Mouse (Mus musculus) kidney, postnatal 36 days (tissue): ENCODE measurements around the gene Zbtb14.

ENCODE experiments used
- DNase-seq, 2 experiments: peaks; one replicate each; pipeline ENCODE4 v3.0.0; 2021 to 2022; ENCODE audit warnings: mixed read lengths in 2 of 2

The Zbtb14 gene

DNA sequence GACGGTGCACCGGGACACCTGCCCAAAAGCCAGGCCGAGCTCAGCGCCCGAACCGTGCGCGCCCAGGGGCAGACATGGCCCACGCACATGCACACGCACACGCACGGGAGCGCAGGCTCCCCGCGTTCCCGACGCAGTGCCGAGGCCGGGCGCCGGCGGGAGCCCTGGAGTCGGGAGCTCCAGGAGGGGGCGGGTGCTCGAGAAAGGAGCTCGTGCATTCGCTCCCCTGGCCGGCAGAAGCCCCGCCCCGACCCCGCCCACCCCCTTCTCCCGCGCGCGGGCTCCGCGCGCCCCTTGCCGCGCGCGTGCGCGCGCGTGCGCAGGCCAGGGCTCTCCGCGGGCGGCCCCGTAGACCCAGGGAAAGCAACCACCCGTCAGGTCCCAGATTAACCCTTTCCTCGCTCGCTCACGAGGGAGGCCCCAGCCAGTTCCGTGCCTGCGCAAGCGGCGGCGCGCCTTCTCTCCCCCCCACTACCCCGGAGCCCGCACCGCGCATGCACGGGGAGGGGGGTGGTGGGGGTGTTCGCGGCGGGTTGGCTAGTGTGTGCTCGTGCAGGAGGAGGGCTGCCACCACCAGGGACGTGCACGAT is at the start of gene Zbtb14:
Zbtb14 (plus strand) TSS at position 540 of the 590 bp plus-strand sequence.
- DNase-seq = peak; percentile 94 to 95

DNA sequence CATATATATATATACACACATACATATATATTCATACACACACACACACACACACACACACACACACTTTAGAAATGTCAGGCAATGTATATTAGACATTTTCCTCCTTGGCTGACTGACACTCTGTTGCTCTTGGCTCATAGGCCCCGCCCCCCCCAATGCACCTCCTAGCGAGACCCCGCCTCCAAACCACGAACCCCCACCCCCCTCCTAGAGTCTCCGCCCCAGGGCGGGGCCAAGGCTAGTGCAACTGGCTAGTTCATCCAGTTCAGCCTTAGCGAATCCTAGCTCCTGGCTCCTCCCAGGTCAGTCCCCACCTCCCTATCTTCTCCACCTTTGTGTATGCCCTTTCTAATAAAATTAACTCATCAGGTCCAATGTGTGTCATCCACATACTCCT is 36.8 kb upstream of the Zbtb14 start:
- DNase-seq = no peak

DNA sequence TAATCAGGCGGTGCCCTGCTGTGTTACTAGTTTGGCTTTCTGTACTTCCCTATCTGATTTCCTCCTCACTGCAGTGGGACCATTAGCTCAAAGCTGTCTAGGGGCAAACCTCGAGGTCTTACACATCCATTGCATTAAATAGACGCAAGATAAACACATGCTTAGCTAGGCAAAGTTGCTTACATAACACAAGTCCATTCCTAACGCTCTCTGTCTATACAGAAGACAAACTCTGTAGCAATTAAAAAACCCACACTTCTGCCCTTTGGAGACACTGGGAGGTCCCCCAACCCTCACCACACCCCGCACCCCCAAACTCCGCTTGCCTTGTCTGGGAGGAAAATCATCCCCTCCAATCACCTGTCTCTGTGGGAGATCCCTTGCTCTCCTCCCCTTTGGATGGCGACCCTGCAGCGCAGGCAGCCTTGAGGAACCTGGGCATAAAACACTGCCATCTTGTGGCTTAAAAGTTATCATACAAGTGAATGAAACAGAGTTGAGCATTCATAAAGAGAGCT is 33.8 kb upstream of the Zbtb14 start:
- peak; percentile 13 to 16 for DNase-seq

DNA sequence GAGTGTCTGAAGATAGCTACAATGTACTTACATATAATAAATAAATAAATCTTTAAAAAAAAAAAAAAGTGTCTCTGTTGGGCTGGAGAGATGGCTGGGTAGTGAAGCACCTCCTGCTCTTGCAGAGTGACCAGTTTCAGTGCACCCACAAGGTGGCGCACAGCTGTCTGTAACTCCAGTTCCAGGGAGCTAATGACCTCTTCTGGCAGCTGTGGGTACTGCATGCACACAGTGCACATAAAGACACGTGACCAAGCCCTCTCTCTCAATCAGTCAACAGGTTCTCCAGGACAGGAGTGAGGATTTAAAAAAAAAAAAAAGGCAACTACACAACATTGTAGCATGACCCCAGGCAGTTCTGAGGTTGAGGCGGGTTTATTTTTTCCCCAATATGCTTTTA is 17.8 kb upstream of the Zbtb14 start:
- peak; percentile 11 to 52 for DNase-seq

DNA sequence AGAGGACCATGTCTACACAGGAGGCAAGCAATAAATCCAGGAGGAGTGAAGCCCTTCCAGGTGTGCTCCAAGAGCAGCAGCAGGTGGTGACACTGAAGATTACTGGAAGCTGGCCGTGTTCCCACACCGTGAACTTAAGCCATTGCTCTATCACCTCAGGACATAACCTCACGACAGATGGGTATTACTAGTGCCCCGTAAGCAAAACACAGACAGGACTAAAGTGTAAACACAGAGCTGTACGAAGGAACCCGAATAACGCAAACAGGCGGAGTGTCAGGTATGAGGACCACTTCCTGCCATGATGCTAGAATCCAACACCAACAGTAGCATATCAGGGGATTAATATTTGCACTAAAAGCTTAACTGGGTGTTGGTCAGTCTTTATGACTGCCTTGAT is 2.0 kb upstream of the Zbtb14 start:
- DNase-seq = no peak

DNA sequence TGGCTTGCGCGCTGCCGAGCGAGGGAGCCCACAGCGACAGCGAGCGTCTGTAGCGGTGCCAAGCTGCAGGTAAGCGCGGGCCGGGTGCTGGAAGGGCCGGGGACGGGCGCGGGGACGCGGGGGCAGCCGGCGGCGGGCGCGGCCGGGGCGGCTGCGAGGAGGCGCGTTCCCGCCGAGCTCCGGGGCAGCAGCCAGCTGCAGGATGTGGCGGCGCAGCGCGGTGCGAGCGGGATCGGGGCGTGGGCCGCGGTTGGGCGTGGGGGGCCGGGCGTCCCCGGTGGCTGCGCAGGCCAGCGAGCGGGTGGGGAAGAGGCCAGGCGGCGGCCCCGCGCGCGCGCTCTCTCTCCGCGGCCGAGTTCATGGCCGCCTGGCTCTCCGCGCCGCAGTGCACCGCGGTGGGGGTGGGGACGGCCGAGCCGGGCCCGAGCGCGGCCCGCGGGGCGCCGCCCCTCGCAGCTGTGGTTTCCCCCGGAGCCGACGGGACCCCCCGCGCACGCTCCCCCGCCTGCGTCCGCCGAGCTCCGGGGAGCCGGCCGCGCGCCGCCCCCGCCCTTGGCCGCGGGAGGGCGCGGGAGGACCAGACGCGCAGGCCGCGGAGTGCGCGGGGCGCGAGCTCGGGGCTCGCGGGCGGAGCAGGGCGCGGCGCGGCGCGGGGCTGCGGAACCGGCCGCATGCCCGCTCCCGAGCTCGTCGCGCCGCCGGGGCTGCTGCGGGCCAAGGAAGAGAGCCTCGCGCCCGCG is 521 bp downstream of the Zbtb14 start:
- DNase-seq = peak; percentile 72 to 87

DNA sequence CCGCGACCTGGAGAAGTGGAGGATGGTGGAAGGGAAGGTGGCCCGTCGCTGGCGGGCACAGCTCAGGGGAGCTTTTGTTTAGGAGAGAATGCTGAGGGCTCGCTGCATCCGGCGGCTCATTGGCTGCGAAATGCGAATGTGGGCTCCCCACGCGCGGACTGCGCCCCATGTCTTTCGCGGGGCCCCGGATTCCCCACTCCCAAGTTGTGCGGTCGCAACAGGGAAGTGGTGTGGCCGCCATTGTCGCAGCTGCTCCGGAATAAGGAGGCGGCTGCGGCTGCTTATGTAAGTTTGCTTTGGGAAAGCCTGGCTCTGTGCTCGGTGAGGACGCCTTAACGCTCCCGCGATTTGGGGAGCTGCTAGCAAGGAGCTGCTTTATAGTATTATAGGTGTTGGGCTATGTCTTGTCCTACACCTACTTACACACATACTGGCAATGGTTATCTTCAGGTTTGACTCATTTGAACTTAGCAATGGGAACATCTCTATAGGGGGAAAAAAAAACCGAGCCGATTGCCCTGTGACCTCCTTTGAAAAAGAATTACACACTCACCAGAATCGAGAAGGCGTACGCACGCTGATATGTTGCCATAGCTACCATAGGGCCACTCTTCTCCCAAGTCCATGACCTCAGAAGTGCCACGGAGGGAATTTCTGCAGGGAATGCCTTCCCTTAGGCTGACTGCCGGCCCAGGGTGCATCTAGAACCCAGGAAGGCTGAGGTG is 1.3 kb downstream of the Zbtb14 start:
- peak; percentile 66 to 77 for DNase-seq

DNA sequence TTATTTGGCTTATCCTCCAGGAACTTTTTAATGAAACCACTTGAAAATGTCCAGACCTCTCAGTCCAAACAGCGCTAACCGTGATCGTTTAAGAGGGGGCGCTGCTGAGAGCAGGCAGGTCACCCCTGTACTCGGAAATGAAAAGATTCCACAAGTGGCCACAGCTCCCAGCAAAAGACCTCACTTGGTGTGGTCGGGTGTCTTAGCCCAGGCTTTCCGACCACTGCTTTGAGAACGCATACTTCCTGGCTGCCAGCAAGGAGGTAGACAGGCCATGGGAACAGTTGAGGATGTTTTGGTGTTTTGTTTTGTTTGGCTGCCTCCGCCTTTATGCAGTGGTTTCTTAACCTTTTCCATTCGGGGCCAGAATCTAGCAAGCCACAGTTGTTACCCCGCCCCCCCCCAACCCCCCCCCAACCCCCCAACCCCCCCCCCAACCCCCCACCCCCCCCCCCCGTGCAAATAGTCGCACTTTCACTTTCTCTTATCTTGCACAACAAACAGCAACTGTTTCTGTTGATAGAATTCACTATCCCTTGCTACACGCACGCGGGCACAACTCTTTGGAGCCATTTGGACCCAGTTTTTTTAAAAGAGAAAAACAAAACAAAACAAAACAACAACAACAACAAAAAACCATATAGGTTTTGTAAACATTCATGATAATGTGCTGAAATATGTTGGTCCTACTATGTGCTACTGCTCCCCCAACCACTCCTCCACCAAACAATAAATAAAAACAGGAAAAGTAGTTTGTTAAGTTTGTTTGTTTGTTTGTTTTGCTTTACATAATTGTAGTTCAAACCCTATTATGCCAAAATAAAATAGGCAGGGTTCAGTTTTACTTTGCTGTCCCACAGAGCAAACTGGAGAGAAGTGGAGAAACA is 13.5 kb downstream of the Zbtb14 start:
- peak; percentile 28 to 55 for DNase-seq

DNA sequence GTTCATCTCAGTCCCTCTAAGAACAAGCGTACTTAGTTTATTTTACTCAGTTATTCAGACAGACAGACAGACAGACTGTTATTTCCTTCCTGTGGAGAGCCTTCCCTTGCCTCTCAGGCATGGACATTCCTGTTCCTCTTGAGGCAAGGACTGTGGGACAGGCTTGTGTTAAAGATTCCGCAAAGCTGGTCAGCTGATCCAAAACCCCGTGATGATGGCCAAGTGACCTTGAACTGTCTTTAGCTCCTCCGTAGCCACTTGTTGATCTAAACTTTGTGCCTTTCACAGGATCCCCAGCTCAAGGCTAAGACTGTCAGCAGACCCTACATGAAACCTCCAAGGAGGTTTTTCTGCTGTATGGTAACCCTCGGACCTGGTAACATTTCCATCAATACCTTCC is 14.3 kb downstream of the Zbtb14 start:
- DNase-seq = no peak

DNA sequence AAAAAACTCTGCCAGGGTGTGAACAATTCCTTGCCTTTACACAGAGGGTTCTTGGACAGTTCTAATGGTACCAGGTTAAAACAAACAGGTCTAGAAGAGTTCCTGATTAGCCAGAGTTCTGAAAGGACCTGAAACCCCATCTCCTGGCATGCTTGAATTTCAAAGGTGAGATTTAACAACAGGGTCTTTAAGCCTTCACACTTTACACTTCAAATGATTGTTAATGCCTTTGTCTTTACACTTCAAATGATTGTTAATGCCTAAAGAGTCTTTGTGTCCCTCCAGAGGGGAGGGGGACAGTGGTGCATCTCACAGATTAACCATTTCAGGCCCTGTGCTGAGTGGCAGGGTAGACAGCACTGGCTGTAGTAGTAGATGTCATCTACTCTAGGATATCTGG is 15.2 kb downstream of the Zbtb14 start:
- no peak for DNase-seq

DNA sequence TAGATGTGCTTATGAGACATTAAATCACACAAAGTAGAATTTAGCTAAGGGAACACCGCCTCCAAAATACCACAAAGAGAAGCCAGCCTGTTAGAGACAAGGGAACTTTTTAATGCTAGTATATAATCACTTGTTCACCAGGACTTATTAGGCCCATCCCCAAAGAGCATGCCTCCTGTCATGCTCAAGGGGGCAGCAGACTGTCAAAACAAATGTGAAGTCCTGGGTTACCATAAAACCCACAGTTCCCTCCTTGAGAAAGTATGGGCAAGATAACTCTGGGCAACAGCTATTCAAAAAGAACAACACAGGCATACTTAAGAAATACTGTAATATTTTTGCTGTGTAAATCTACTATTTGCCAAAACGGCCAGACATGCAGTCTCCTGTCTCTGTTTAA is 18.3 kb downstream of the Zbtb14 start:
- no peak for DNase-seq

DNA sequence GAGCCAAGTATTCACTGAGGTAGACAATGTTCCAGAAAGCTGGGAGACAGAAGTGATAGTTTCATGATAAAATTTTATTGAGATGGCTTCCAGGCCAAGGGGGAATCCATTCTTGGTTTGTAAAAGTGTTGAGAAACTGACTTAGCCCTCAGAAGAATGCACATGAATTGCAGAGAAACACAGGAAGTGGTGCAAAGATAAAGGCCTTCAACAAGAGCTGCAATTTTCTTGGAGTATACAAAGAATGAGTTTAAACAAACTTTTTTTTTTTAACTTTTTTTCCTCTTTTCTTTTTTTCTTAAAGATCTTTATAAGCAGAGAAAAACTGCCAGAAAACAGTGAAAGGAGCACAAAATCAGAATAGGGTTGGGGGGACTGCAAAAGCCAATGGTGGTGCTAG is 33.3 kb downstream of the Zbtb14 start:
- no peak for DNase-seq

DNA sequence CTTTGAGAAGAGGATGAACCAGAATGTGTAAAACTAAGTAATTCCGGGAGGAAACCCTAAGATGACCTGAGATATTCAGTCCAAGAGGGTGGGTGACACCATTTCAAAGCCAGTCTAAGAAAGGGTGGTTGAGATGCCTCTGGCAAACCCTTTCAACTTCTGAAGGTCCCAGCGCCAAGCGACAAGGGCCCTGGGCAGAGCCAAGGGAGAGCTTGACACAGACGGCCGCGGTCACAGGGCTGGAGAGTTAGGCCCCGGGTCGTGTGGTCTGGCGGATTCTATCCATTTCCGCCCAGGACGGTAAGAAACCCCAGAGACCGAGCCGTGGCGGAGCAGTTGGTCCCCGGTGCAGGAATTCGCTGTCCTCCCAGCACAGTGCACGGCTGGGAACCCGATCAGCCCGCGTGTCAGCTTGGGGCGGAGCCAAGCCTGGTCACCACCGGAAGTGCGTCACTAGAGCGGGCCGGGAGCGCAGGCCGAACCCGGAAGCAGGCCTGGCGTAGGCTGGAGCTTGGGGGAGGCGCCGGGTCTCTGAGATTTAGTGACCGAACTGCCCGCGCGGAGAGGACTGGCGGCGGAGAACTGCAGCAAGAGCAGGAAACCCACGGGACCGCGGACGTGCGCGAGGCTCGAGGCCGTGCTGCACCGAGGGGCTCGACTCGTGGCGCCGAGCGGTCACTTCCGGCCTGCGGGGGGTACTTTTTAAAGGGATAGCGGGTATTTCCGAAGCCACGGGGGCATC is 34.2 kb downstream of the Zbtb14 start:
- DNase-seq = peak; percentile 94 to 97

DNA sequence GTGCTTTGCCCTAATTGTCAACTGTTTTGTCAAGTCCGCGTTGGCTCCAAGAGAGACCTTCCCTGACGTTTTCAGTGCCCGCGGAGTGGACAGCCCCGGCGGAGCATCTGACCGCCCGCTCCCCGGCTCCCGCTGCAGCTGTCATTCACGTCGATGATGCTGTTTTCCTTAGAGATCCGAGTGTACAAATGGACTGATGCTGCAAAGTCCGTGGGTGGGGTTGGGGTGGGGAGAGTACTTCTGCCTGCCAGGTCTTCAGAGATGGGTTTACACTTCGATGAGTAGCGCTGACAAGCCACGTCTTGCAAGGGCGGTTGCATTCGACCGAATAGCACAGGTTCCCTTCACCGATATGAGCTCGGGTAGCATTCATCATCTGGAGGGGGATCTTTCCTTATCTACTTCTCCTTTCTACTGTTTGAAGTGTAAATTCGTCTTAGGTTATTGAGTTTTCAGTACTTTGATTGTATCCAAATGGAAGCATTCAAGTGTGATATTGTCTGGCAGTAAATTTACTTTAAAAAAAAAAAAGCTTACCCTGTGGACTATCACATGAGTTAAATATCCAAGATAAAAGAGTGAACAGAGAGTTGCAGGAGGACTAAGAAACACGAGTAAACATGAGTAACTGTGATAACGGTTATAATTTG is 35.0 kb downstream of the Zbtb14 start:
- no peak for DNase-seq

DNA sequence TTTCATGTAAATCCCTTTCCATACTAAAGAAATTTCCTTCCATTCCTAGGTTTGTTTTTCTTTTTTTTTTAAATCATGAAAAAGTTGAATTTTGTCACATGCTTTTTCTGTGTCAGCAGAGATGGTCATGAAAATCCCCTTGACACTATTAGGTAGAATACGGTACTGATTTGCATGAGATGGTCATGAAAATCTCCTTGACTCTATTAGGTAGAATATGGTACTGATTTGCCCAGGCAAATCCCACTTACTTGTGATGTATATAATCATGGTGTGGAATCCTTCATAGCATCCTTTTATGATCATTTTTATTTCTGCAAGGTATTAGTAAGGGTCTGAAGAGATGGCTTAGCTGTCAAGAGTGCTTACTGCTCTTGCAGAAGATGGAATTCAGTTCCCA is 38.7 kb downstream of the Zbtb14 start:
- DNase-seq = no peak

DNA sequence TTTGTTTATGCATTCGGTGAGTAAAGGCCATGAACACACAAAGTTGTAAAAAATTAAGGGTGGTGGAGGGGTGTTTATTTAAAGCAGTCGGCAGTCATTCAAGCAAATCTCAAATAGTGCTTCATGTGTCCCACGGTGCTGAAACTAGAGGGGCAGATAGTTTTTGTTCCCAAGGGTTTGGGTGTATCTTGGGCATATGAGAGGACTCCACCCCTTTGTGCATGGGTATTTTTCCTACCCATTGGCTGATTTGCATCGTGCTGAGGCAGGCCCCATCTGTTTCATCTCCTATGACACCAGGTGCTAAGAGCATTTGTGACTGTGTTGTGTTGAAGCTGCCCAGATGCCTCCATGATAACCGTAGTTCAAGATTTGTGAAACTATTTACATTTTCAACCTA is 55.0 kb downstream of the Zbtb14 start:
- DNase-seq = no peak

DNA sequence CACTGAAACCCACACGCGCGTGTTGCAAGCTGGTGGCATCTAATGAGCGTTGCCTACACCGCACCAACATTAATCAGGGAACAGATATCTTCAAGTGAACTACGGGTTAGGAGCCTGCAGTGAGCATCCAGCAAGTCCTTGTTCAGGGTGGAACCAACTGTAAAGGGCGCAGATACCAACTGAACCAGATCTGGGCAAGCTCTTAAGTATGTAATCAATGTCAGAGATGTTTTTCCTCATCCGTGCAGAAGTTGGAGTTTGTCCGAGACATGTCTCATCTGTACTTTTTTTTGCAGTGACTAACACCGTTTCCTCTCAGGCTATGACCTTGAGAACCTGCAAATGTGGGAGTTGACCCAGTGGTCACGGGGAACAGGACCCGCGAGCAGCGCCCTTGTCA is 55.6 kb downstream of the Zbtb14 start:
- DNase-seq = no peak

DNA sequence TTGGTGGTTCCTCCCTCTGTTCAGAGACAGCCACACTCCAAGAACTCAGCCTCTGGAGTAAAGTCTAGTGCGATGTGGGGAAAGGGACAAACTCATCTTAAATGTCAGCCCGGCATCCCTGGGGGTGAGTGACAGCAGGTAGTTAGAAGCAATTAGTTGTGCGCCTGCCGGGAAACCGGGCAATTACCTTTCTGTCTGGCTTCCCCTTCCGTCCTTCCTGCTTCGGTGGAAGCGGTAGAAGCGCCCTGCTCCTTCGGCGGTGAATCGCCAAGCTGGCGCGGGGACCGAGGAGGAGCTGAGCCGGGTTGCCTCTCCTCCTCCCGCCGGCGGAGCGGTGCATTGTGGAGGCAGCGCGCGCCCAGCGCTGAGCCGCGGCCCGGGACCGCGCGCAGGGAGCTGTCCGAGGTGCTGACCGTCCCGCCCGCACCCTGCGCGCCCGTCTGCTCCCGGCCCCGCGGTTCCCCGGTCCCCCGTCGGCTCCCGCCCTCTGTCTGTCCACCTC is 56.2 kb downstream of the Zbtb14 start, which contains the start of gene Akain1:
Akain1 (plus strand) TSS at position 337 of the 502 bp plus-strand sequence.
- peak; percentile 66 to 88 for DNase-seq

DNA sequence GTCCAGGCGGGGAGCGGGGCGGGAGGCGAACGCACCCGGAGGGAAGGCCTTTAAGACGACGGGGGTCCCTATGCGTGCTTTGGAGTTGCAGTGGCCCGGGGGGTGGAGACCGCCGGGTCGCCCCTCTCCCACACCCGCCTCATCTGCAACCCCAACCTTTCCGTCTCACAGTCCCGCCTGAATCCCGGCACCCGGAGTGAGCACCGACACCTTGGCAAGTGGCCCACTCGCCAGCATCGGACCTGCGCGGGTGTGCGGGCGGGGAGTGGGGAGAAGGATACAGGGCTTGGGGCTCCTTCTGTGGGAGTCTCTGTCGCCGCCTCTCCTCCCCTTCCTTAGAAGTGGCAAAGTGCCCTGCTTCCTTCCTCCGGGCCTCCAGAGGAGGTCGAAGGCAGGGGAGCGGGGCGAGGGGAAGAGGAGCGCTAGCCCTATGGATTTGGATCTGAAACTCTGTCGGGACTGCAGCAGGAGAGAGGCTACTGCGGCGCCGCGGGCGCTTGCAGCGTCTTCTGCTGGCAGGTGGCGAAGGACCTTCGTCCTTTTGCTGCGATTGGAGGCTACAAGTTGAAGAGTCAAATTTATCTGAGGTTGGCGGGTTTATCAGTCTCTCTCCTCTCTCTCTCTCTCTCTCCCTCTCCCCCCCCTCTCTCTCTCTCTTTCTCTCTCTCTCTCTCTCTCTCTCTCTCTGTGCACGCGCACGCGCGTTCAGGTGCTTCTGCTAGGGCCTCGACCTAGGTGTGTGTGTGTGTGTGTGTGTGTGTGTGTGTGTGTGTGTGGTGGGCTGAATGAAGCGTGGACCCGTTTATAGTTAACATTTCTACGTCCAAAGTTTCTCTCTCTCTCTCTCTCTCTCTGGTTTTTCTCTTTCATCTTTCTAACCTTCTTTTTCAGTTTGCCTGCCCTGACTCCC is 57.0 kb downstream of the Zbtb14 start:
- DNase-seq = peak in 1 of 2 experiments; percentile 27
